Mouse (Mus musculus) granulocyte monocyte progenitor cell, adult 5-6 weeks (primary cell): ENCODE measurements around the gene Rnasel. TPM values are rescaled to one million over a fixed set of nuclear protein-coding genes. Genes with fewer than 3 reads are reported as not detected.
A peak's percentile ranks its signal among the peaks of the same experiment; 100 is the strongest.

Experiments used
- ATAC-seq: replicated peaks from 2 replicates; pipeline ENCODE4 v1.8.0; 2016; ENCODE audit warnings: mild to moderate bottlenecking, moderate TSS enrichment, inconsistent platforms; ENCODE audit not compliant: poor library complexity, severe bottlenecking
- total RNA-seq, 2 experiments: library from RNA; stranded (forward) in 1 of 2; stranded (reverse) in 1 of 2; fragments of 200-712, 200-1000 nt in 1 of 2; fragments of >200 nt in 1 of 2; fragmentation: Nextera tagmentation in 1 of 2; gene quantifications; 2 replicates each; pipeline ENCODE4 v1.2.3; 2014 to 2017

Gene Rnasel
- total RNA-seq (2014; fragmentation: Nextera tagmentation): 35.9 and 55.9 TPM in 2 replicates
- total RNA-seq (2017): 52.3 and 72.8 TPM in 2 replicates

DNA sequence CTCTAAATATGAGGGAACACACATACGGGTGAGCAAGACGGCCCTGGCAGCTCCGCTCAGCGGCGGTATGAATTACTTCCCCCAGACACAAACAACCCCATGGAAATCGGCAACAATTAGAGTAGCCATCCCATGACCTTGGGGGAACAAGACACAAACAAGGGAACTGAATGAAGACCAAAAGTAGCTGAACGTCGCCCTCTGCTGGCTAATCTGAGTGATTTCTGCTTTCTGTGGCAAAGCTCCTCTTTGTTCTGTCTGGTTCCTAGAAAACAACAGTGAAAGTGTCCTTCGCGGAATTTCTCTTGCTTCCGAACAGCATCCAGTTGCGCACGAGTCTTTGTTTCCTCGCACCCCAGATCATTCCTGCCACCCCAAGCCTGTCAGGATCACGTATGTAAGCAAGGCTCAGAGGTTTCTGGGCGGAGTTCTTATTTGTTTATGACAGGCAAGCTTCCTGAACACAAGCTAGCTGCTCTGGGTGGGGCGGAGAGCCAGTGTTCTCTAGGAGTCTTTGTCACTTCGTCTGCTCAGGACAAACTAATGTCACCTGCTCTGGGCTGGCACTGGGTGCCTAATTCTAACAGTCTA, at the start of gene Rnasel:
Rnasel (plus strand) TSS at position 216 of the 591 bp plus-strand sequence.
- ATAC-seq: peak; percentile 49

DNA sequence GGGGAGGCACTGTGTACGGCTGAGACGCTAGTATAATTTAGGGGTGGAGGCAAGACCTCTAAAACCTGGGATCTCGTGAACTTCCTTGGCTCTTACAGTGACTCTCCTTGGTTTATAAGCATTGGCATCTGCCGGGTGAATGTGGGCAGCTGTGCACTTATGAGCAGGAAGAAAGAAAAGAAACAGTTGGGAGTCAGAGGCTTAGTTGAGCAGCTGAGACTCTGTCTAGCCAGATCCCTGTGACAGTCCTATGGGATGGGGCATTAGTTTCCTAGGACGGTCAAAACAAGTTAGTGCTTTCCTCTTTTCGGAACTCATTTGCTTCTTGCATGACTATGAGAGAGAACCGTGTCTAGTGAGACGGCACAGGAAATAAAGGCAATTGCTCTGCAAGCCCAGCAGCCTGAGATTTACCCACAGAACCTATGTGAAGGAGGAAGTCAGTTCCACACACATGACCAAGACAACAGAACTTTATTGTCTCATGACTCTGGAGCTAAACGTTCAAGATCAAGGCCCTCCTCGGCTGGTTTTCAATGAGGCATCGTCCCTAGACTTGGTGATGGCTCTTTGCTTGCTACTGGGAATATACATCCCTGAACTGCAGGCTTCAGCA, 48.7 kb upstream of the Rnasel start:
- peak; percentile 50 for ATAC-seq

GRCm38 (mm10) chr1:153701461-153701860, 47.8 kb upstream of the Rnasel start:
- no peak for ATAC-seq

DNA sequence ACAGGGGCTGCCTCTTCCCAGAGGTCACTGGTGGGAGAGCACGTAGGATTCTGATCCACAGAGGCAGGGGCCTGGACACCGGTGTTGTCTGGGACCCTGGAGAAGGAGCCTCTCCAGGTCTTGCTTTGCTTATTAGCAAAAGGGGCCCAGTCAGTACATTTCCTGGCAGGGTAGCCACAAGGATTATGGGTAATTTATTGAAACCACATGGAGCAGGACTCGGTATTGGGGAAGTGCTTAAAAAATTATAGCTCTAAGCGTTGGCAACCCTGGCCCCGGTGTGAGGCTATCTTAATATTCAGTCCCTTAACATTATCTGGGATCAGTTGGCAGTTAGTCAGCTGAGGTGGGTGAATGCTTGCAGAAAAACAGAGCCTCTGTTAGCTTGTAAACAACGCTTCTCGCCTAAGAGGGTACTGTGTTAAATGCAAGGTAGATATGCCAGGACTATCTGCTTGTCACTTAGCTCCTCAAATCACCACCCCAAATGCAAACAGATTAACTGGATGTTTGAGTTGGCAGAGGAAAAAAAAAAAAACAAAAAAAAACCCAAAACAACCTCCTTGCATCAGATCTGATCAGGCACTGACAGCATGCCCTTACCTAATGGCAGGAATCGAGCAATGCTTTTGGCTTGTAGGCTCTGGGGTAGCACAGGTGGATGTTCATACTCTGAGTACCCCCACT, 46.9 kb upstream of the Rnasel start:
- no peak for ATAC-seq

DNA sequence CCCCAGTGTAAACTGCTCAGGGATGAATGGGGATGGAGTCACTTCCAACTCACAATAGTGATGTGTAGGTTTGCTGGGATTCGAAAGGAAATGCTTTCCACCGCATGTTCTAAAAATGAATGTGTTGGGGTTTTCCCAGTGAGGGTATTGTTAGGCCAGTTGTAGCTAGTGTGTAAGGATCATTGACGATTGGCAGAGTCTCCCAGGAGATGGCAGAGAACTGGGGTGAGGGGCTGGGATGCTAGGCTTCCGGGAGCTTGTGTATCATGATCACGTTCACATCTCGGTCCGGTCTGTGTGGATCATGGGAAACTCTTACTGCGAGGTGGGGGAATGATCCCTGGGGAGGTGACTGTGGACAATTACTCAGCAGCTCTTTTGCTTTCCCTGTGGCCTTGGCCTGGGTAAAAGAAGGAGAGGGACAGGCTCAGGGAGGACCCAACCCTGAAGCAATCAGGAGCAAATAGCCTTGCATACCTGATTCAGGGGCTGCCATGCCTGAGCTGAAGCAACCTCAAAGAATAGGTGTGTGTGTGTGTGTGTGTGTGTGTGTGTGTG, 46.3 kb upstream of the Rnasel start:
- ATAC-seq: no peak

DNA sequence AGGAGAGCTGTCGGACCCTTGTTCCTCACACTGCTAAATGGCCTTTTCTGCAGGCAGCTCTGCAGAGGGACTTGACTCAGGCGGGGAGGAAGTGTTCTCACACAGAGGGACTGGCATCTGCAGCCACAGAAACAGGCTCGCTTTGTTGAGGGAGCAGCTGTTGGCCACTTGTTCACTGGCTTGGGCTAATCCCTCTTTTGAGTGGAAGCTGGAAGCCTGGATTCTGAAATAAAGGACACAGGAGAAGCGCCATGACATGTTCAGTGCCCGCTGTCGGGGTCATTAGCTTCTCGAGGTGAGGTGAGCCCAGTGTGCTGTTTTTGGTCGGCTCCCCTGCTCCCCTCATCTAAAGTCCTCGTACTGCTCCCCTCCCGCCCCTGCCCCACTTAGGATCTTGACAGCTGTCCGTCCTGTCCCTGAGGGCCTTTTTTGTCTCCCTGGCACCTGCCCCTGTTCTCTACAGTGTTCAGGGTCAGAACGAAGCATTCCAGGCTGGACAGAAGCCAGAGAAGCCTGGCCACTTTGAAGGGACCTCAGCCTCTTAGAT, 45.7 kb upstream of the Rnasel start:
- ATAC-seq: 0 out of 2 replicates have a peak, but pooled peaks have one; percentile 20

DNA sequence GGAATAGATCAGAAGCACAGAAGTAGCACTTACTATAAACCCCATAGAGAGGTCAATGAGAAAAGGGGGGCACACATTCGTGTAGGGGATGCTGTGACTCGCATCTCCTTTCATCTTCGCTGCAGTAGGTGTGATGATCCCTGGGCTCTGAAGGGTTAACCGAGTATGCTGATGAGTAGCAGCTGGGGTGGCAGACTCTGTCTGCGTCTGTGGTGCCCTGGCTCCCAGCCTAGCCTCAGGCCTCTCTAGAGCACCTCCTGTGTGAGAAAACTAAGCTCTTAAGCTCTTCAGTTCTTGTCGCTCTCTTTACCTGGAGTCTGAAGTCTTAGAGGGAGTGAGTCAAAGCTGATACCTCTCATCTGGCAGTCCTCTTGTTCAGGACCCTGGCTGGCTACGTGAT, 45.1 kb upstream of the Rnasel start:
- ATAC-seq: no peak

GRCm38 (mm10) chr1:153704996-153705395, 44.2 kb upstream of the Rnasel start:
- no peak for ATAC-seq

GRCm38 (mm10) chr1:153708626-153709025, 40.6 kb upstream of the Rnasel start:
- ATAC-seq: no peak

- peak; percentile 89 for ATAC-seq
Measured at GRCm38 (mm10) chr1:153709451-153709850, 39.8 kb upstream of the Rnasel start.

GRCm38 (mm10) chr1:153711544-153712262, 37.5 kb upstream of the Rnasel start:
- no peak for ATAC-seq

DNA sequence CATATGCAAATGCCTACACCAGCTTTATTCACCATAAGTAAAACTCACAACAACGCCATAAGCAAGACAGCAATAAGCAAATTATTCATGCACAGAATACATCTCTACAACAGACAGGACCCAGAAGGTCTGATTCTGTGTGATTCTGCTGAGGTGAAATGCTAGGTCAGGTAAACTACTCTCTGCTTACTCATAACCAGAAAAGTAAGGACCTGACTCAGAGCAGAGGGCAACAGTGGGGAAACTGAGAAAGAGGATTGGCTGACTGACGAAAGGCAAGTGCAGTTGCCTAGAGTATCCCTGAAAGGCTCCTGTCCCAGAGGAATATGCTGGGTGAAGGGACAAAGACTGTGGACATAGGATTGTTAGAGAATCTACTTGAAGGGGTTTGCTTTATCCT, 36.6 kb upstream of the Rnasel start:
- no peak for ATAC-seq

GRCm38 (mm10) chr1:153717990-153718389, 31.2 kb upstream of the Rnasel start:
- ATAC-seq: no peak

DNA sequence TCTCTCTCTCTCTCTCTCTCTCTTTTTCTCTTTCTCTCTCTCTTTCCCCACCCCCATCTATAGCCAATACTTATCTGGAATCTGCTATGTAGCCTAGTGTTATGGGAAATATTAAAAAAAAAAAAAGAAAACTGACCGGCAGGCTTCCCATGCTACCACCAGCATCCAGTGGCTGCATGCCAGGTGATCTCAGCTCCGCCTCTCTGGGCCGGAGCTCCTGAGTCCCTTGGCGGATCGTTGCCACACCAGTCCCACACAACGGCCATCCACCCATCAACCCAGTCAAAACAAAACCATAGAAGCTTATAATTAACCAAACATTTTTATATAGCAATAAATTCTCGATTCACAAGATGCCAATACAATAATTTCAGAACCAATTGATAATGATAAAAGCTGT, 28.3 kb upstream of the Rnasel start:
- no peak for ATAC-seq

DNA sequence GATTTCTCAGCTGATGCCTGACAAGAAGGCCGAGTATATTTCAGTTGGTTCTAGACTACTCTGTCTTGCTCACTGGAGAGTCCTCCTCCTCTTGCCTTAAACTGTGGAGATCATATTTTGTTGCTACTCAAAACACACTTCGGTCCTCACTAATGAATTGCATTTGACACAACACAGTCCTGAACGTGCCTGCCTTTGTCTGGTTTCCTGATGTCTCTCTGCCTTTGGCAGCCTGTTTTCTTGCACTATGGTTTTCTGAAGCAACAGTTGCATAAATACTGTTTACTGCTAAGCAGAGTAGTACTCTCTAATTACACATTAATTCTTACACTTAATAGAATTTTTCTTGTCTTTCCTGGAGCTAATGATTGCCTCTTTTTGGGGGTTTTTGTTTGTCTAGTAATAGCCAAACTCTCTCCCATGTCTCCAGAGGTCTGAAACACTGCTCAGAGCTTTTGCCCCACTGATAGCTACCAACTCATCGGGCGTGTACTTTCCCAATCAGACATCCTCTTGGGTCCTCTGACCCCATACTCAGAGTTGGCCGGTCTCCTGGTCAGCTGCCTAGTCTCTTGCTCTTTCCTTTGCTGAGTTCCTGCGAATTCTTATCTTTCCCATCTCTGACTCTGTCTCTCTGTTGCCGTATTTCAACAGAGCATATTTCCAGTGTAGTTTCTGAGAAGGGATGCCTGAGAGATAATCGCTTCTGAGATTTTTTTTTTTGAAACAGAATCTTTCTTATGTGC, 27.5 kb upstream of the Rnasel start:
- ATAC-seq: no peak

- no peak for ATAC-seq
Measured at GRCm38 (mm10) chr1:153723426-153723825, 25.8 kb upstream of the Rnasel start.

GRCm38 (mm10) chr1:153726636-153727035, 22.6 kb upstream of the Rnasel start:
- no peak for ATAC-seq

- no peak for ATAC-seq
Measured at GRCm38 (mm10) chr1:153729806-153730205, 19.4 kb upstream of the Rnasel start.

GRCm38 (mm10) chr1:153730671-153731070, 18.6 kb upstream of the Rnasel start:
- ATAC-seq: no peak

- ATAC-seq: no peak
Measured at GRCm38 (mm10) chr1:153733181-153733580, 16.0 kb upstream of the Rnasel start.
